Mouse (Mus musculus) liver, embryonic 11.5 days (tissue): ENCODE measurements around the gene Atp6v0a1. TPM values are rescaled to one million over a fixed set of nuclear protein-coding genes. Genes with fewer than 3 reads are reported as not detected.

Experiments used
- ATAC-seq: fragments of 200-750 bp; cut with Nextera tagmentation; replicated peaks from 2 replicates; pipeline ENCODE4 v1.8.0; 2017; ENCODE audit warnings: moderate number of reproducible peaks, mild to moderate bottlenecking, moderate TSS enrichment, moderate library complexity; ENCODE audit not compliant: low FRiP score
- DNase-seq: peaks from one replicate; pipeline ENCODE4 v3.0.0-alpha.2; 2017; ENCODE audit warnings: low spot score
- H3K27ac ChIP-seq: fragments of 300-500 bp; sonication (generic); 2 replicates; pipeline ENCODE4 v1.5.1; 2014; ENCODE audit warnings: mild to moderate bottlenecking, low read depth, low read length, control low read depth
- H3K27me3 ChIP-seq: fragments of 300-500 bp; sonication (generic); replicated peaks from 2 replicates; pipeline ENCODE4 v1.6.1; 2014; ENCODE audit warnings: low read length, mixed read lengths; ENCODE audit not compliant: control insufficient read depth, insufficient read depth
- H3K36me3 ChIP-seq: fragments of 300-500 bp; sonication (generic); 2 replicates; pipeline ENCODE4 v1.6.1; 2014; ENCODE audit warnings: mild to moderate bottlenecking, low read length, moderate library complexity, mixed read lengths; ENCODE audit not compliant: control insufficient read depth, insufficient read depth
- H3K4me1 ChIP-seq: fragments of 300-500 bp; sonication (generic); replicated peaks from 2 replicates; pipeline ENCODE4 v1.6.1; 2014; ENCODE audit warnings: low read length, mixed read lengths; ENCODE audit not compliant: control insufficient read depth, insufficient read depth
- H3K4me2 ChIP-seq: fragments of 300-500 bp; sonication (generic); 2 replicates; pipeline ENCODE4 v1.6.1; 2014; ENCODE audit warnings: mild to moderate bottlenecking, control low read depth, moderate library complexity
- H3K4me3 ChIP-seq: fragments of 300-500 bp; sonication (generic); 2 replicates; pipeline ENCODE4 v1.5.1; 2014; ENCODE audit warnings: low read depth, low read length, control low read depth
- H3K9ac ChIP-seq: fragments of 300-500 bp; sonication (generic); 2 replicates; pipeline ENCODE4 v1.6.1; 2014; ENCODE audit warnings: low read depth, low read length, control low read depth
- H3K9me3 ChIP-seq: fragments of 300-500 bp; sonication (generic); 2 replicates; pipeline ENCODE4 v1.6.1; 2016; ENCODE audit warnings: low read length, inconsistent platforms, mixed read lengths; ENCODE audit not compliant: control insufficient read depth
- WGBS: fragments of 180-500 bp; shearing (Covaris S2); extraction: QIAGEN DNeasy Blood & Tissue Kit; methylation state at CpG from one replicate; pipeline ENCODE4 v1.1.7; 2014; 5-methylcytosine and 5-hydroxymethylcytosine counted together
- polyA plus RNA-seq: library from polyadenylated mRNA; unstranded; fragments of >200 nt; fragmentation: Nextera tagmentation; extraction: Ambion mirVana; gene quantifications from 2 replicates; pipeline ENCODE4 v1.2.1, GENCODE M21; 2014

Gene Atp6v0a1
- polyA plus RNA-seq = 55.4 and 60.0 TPM in 2 replicates

DNA sequence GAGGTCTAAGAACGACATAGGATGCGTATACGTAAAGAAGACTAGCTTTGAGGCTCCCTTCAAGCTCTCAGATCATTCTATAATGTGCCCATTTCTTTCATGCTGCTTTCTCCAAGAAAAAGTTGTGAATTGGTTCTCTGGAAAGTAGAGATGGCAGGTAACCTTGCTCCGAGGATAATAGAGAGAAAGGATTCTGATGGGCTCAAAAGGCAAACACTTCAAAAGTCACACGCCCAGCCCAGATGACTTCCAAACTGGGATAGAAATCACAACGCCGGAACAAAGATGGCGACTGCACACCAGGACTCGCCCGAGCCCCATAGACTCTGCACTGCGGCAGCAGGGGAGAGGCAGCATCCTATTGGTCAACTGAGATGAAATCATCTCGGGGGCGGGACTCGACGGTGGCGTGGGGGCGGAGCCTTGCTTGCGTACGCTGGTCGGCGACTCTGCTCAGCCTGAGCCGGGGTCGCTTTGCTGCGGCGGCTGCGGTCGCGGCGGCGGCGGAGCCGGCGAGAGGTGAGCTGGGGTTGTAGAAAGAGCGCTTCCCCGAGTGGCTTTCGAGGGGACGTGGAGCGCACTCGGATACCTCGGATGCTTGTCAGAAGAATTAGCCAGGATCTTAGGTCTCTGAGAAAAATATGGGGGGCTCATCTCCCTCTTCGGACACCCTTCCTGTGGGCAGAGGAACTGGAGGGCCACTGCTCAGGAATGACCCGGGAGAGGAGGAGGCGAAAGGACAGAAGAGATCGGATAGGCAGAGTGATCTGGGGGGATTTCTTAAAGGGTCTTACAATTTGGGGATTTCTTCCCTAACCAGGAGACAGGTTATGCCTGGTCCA lies at the start of gene Atp6v0a1:
Atp6v0a1 (plus strand) TSS at position 407 of the 842 bp plus-strand sequence.
- peak; percentile 97 for DNase-seq
- Histone ChIP-seq H3K9ac (peak within 1 kb of the TSS; percentile 71), H3K36me3 (peaks cover 12% of the 10 kb centered on the region), H3K9me3 (no peaks in the 10 kb centered on the region), H3K4me1 (peaks cover 17% of the 10 kb centered on the region), H3K4me2 (peak within 1 kb of the TSS; percentile 78), H3K4me3 (peak within 1 kb of the TSS; percentile 60), H3K27ac (peak within 1 kb of the TSS; percentile 80), H3K27me3 (no peaks in the 10 kb centered on the region)
- WGBS = under 1% methylated on average over 44 of the region's 44 CpGs
- ATAC-seq = peak; percentile 96

DNA sequence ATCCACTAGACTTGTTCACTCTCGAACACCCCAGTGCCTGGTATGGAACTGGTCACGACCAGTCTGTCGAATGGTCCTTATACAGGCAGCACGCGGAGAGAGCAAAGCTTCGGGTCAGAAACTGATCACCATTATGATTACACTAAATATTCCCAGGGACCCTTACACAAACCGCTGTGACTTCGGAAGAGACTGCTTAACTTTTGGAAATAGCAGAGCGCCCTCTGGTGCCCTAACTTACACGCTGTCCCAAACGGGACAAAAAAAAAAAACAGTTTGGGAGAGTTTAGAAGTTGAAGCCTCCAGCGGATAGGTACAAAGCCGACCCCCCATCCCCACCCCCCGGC lies 49.8 kb upstream of the Atp6v0a1 start:
- no peak overlapping the region for H3K27ac ChIP-seq
- peak overlapping the region; percentile 34; the same call in 1 of the 2 replicates for H3K4me3 ChIP-seq
- peaks cover 17% of the 10 kb centered on the region for H3K27me3 ChIP-seq
- H3K9ac ChIP-seq = peak overlapping the region; percentile 20; the same call in 1 of the 2 replicates
- no peaks in the 10 kb centered on the region for H3K9me3 ChIP-seq
- ATAC-seq (0 out of 2 replicates have a peak, but pooled peaks have one; percentile 6), DNase-seq (no peak)
- H3K36me3 ChIP-seq = no peaks in the 10 kb centered on the region
- H3K4me2 ChIP-seq = peak overlapping the region; percentile 60
- WGBS = 6% methylated on average over 14 of the region's 14 CpGs
- peaks cover 37% of the 10 kb centered on the region for H3K4me1 ChIP-seq

- Histone ChIP-seq H3K4me3 (no peak overlapping the region), H3K27me3 (peaks cover 17% of the 10 kb centered on the region), H3K36me3 (no peaks in the 10 kb centered on the region), H3K27ac (no peak overlapping the region), H3K9me3 (no peaks in the 10 kb centered on the region), H3K9ac (peak overlapping the region; percentile 20; the same call in 1 of the 2 replicates), H3K4me2 (peak overlapping the region; percentile 60), H3K4me1 (peaks cover 37% of the 10 kb centered on the region)
- WGBS = 33% methylated on average over 3 of the region's 3 CpGs
- ATAC-seq (no peak), DNase-seq (no peak)
Observed at GRCm38 (mm10) chr11:100959826-100960225, 49.4 kb upstream of the Atp6v0a1 start.

GRCm38 (mm10) chr11:100960540-100960939 lies 48.7 kb upstream of the Atp6v0a1 start:
- H3K9me3 ChIP-seq = no peaks in the 10 kb centered on the region
- DNase-seq = no peak
- peaks cover 17% of the 10 kb centered on the region for H3K27me3 ChIP-seq
- H3K4me2 ChIP-seq = peak overlapping the region; percentile 60
- no peak overlapping the region for H3K27ac ChIP-seq
- H3K4me1 ChIP-seq = peaks cover 37% of the 10 kb centered on the region
- peak; percentile 73 for ATAC-seq
- H3K4me3 ChIP-seq = no peak overlapping the region
- WGBS = 22% methylated on average over 6 of the region's 6 CpGs
- no peaks in the 10 kb centered on the region for H3K36me3 ChIP-seq
- H3K9ac ChIP-seq = no peak overlapping the region

- DNase-seq (no peak), ATAC-seq (no peak)
- no peak overlapping the region for H3K4me2 ChIP-seq
- no peaks in the 10 kb centered on the region for H3K9me3 ChIP-seq
- peaks cover 39% of the 10 kb centered on the region for H3K4me1 ChIP-seq
- H3K9ac ChIP-seq = no peak overlapping the region
- H3K27me3 ChIP-seq = peaks cover 19% of the 10 kb centered on the region
- H3K27ac ChIP-seq = no peak overlapping the region
- no peaks in the 10 kb centered on the region for H3K36me3 ChIP-seq
- H3K4me3 ChIP-seq = no peak overlapping the region
- WGBS = 63% methylated on average over 9 of the region's 9 CpGs
Observed at GRCm38 (mm10) chr11:100962371-100962911, 46.8 kb upstream of the Atp6v0a1 start.

GRCm38 (mm10) chr11:100963647-100964046 lies 45.6 kb upstream of the Atp6v0a1 start:
- Histone ChIP-seq H3K4me1 (peaks cover 34% of the 10 kb centered on the region), H3K9me3 (no peaks in the 10 kb centered on the region), H3K4me3 (no peak overlapping the region), H3K4me2 (no peak overlapping the region), H3K36me3 (no peaks in the 10 kb centered on the region), H3K9ac (no peak overlapping the region; the same call in 1 of the 2 replicates), H3K27me3 (peaks cover 12% of the 10 kb centered on the region), H3K27ac (no peak overlapping the region)
- no peak for DNase-seq
- no peak for ATAC-seq
- WGBS = 77% methylated on average over 9 of the region's 9 CpGs

DNA sequence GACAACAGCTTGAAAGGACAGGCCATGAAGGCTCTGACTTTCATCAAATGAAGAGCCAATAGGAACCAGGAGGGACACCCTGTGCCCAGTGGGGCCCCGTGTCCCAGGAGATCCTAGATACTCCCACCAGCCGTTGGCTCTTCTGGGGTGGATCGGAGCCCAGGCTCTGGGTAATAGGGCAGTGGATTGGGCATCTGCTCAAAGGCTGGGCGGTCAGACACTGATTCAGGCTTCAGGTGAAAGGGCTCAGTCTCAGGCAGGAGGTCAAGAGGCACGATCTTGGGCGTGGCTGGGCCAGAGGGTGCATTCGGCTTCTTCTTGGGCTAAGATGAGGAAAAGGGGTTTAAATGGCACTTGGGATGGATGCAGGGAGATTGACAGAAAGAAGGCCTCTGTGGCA lies 45.1 kb upstream of the Atp6v0a1 start:
- DNase-seq (no peak), ATAC-seq (no peak)
- Histone ChIP-seq H3K9me3 (no peaks in the 10 kb centered on the region), H3K9ac (no peak overlapping the region), H3K36me3 (no peaks in the 10 kb centered on the region), H3K4me3 (no peak overlapping the region), H3K27ac (no peak overlapping the region), H3K27me3 (peaks cover 12% of the 10 kb centered on the region), H3K4me1 (peaks cover 32% of the 10 kb centered on the region), H3K4me2 (no peak overlapping the region)
- 84% methylated on average over 7 of the region's 7 CpGs for WGBS

- WGBS = 80% methylated on average over 6 of the region's 6 CpGs
- Histone ChIP-seq H3K4me1 (peaks cover 39% of the 10 kb centered on the region), H3K27ac (no peak overlapping the region), H3K36me3 (no peaks in the 10 kb centered on the region), H3K4me3 (no peak overlapping the region), H3K9me3 (no peaks in the 10 kb centered on the region), H3K27me3 (peaks cover 19% of the 10 kb centered on the region), H3K9ac (no peak overlapping the region), H3K4me2 (no peak overlapping the region)
- no peak for DNase-seq
- no peak for ATAC-seq
Observed at GRCm38 (mm10) chr11:100964901-100965542, 44.2 kb upstream of the Atp6v0a1 start.
